Mouse (Mus musculus): Measurements from ENCODE around the gene Etfa.

Etfa gene

GRCm38 (mm10) chr9:55512027-55512543, at the start of gene Etfa:
Gene Etfa, minus strand, starts transcription at chr9:55512243.
- DNase-seq (ENCODE audit: low spot score in 2 of 2) = peak; percentile 90 to 91

GRCm38 (mm10) chr9:55560960-55561359, 48.9 kb upstream of the Etfa start:
- no peak for DNase-seq (ENCODE audit: low spot score in 2 of 2)

- DNase-seq (ENCODE audit: low spot score in 2 of 2) = no peak
These were observed 42.9 kb upstream of the Etfa start for GRCm38 (mm10) chr9:55554986-55555385.

GRCm38 (mm10) chr9:55549302-55549890, 37.4 kb upstream of the Etfa start:
- no peak for DNase-seq (ENCODE audit: low spot score in 2 of 2)

GRCm38 (mm10) chr9:55548871-55549270, 36.8 kb upstream of the Etfa start:
- no peak for DNase-seq (ENCODE audit: low spot score in 2 of 2)

GRCm38 (mm10) chr9:55546176-55547010, 34.4 kb upstream of the Etfa start:
- no peak for DNase-seq (ENCODE audit: low spot score in 2 of 2)

- DNase-seq (ENCODE audit: low spot score in 2 of 2) = no peak
These were observed 33.6 kb upstream of the Etfa start for GRCm38 (mm10) chr9:55545556-55546175.

GRCm38 (mm10) chr9:55544861-55545555, 33.0 kb upstream of the Etfa start:
- DNase-seq (ENCODE audit: low spot score in 2 of 2) = peak; percentile 17 to 35

GRCm38 (mm10) chr9:55543703-55544401, 31.8 kb upstream of the Etfa start:
- DNase-seq (ENCODE audit: low spot score in 2 of 2) = peak; percentile 29 to 55

- no peak for DNase-seq (ENCODE audit: low spot score in 2 of 2)
These were observed 31.3 kb upstream of the Etfa start for GRCm38 (mm10) chr9:55543336-55543702.

GRCm38 (mm10) chr9:55542366-55543325, 30.6 kb upstream of the Etfa start:
- no peak for DNase-seq (ENCODE audit: low spot score in 2 of 2)

- DNase-seq (ENCODE audit: low spot score in 2 of 2) = peak in 1 of 2 experiments; percentile 21
These were observed 29.8 kb upstream of the Etfa start for GRCm38 (mm10) chr9:55541681-55542365.

GRCm38 (mm10) chr9:55540888-55541287, 28.8 kb upstream of the Etfa start:
- peak; percentile 8 to 20 for DNase-seq (ENCODE audit: low spot score in 2 of 2)

GRCm38 (mm10) chr9:55540391-55540770, 28.3 kb upstream of the Etfa start:
- no peak for DNase-seq (ENCODE audit: low spot score in 2 of 2)

GRCm38 (mm10) chr9:55539661-55540390, 27.8 kb upstream of the Etfa start:
- DNase-seq (ENCODE audit: low spot score in 2 of 2) = no peak

- DNase-seq (ENCODE audit: low spot score in 2 of 2) = no peak
These were observed 27.0 kb upstream of the Etfa start for GRCm38 (mm10) chr9:55539006-55539405.

- no peak for DNase-seq (ENCODE audit: low spot score in 2 of 2)
These were observed 26.3 kb upstream of the Etfa start, which contains the start of gene Isl2 for GRCm38 (mm10) chr9:55538377-55538776. Gene Isl2, plus strand, starts transcription at chr9:55538672.

- peak; percentile 8 to 47 for DNase-seq (ENCODE audit: low spot score in 2 of 2)
These were observed 23.9 kb upstream of the Etfa start for GRCm38 (mm10) chr9:55535907-55536306.

- DNase-seq (ENCODE audit: low spot score in 2 of 2) = no peak
These were observed 13.7 kb upstream of the Etfa start for GRCm38 (mm10) chr9:55525716-55526115.

All from frontal cortex, postnatal 14 days (tissue).